In the genomic region with DNA sequence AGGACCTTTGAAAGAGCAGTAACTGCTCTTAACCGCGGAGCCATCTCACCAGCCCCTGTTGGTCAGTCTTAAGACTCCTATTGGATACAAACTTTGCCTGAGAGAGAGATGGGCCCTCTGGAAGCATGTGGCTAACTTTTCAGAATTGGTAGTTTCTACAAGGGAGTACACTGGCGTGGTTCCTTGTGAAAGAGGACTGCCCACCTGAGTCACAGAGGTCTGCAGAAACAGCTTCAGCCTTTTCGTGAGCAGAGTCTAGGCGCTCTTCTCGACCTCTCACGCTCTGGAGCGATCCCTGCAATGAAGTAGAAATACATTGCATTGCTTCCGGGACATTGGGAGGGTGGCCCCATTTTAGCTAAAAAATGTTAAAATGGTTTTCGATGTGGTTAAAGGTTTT, we compare ENCODE assay signal across 16 mouse cellular contexts. TPM values are rescaled to one million over a fixed set of nuclear protein-coding genes. Genes with fewer than 3 reads are reported as not detected.
DNase-seq lines count a peak whose midpoint lies in the region; ATAC-seq and TF ChIP-seq lines count a peak whose summit lies in the region.
"Had no signal": no experiment of that assay in that cellular context is flagged by ENCODE, and none has a peak within 500 bp of the region (broad histone marks: within the 10 kb centered on the region; RNA-seq: fewer than 3 reads in every experiment).

No protein-coding gene starts in this region.

- no peak for DNase-seq in heart, postnatal 10 days
- no peak for DNase-seq in lung, embryonic 14.5 days
- DNase-seq in lung, adult 2 months = no peak
- no peak for DNase-seq in layer of hippocampus, postnatal 10 days (ENCODE audit: low spot score in 2 of 2)
- DNase-seq: cerebellum, adult 9-10 months; embryo, embryonic 11 days; kidney, postnatal 14 days; right cerebral cortex, postnatal 14 days; thymus, postnatal 25 days had no signal

- no peak for TF ChIP-seq POLR2A in lung, adult 2 months (IDR thresholded peaks at IDR 0.05; ENCODE audit: borderline replicate concordance, extremely low read depth, low read depth, low read length)
- TF ChIP-seq POLR2A in embryonic fibroblast, embryonic 13.5 days (IDR thresholded peaks at IDR 0.05; ENCODE audit: low read depth, low read length) = no peak

- TF ChIP-seq CTCF in lung, embryonic 14.5 days (IDR thresholded peaks at IDR 0.05; ENCODE audit: low read depth) = no peak
- no peak for TF ChIP-seq CTCF in lung, adult 2 months (IDR thresholded peaks at IDR 0.05; ENCODE audit: insufficient read depth, low read length)
- TF ChIP-seq CTCF in embryonic fibroblast, embryonic 13.5 days (IDR thresholded peaks at IDR 0.05; ENCODE audit: borderline replicate concordance, insufficient read depth, low read length) = no peak

- ATAC-seq in heart, embryonic 14.5 days (ENCODE audit: insufficient number of reproducible peaks, insufficient read depth, low FRiP score, low read depth) = no peak
- no peak for ATAC-seq in lung, embryonic 14.5 days (ENCODE audit: insufficient read depth)
- ATAC-seq in stomach, embryonic 15.5 days (ENCODE audit: insufficient read depth, low FRiP score, low read depth) = no peak

- H3K27ac ChIP-seq in heart, embryonic 14.5 days (replicated peaks in 1 of 2; ENCODE audit: control insufficient read depth in 1 of 2, insufficient read depth in 1 of 2, low read depth in 2 of 2, low read length in 2 of 2) = peak overlapping the region; percentile 80 to 85
- H3K27ac ChIP-seq in lung, embryonic 14.5 days (ENCODE audit: low read depth) = peak overlapping the region; percentile 93
- peak overlapping the region; percentile 96 for H3K27ac ChIP-seq in embryonic fibroblast, embryonic 13.5 days (ENCODE audit: insufficient read depth, low read length)
- H3K27ac ChIP-seq in stomach, embryonic 15.5 days = peak overlapping the region; percentile 82
- H3K27ac ChIP-seq: forebrain, embryonic 12.5 days; hindbrain, embryonic 10.5 days had no signal

- H3K4me3 ChIP-seq in heart, embryonic 14.5 days (ENCODE audit: control insufficient read depth in 1 of 2, insufficient read depth in 1 of 2, low read depth in 1 of 2, low read length in 2 of 2) = 0 out of 4 replicates have a peak overlapping the region, but pooled peaks of 1 of the 2 experiments have one; percentile 6
- H3K4me3 ChIP-seq in lung, embryonic 14.5 days (ENCODE audit: low read depth, low read length) = 0 out of 2 replicates have a peak overlapping the region, but pooled peaks have one; percentile 10
- no peak overlapping the region for H3K4me3 ChIP-seq in lung, adult 2 months (replicated peaks; ENCODE audit: extremely low read depth, low read depth, low read length)
- H3K4me3 ChIP-seq in embryonic fibroblast, embryonic 13.5 days (ENCODE audit: insufficient read depth, low read length) = no peak overlapping the region
- no peak overlapping the region for H3K4me3 ChIP-seq in stomach, embryonic 15.5 days (replicated peaks)
- H3K4me3 ChIP-seq: forebrain, embryonic 12.5 days; hindbrain, embryonic 10.5 days; megakaryocyte, embryonic 14.5 days had no signal

- no peaks in the 10 kb centered on the region for H3K27me3 ChIP-seq in heart, embryonic 14.5 days (ENCODE audit: control insufficient read depth, insufficient read depth, low read length)
- H3K27me3 ChIP-seq in lung, embryonic 14.5 days (ENCODE audit: insufficient read depth, low read length) = no peaks in the 10 kb centered on the region
- no peaks in the 10 kb centered on the region for H3K27me3 ChIP-seq in stomach, embryonic 15.5 days (replicated peaks)

- no peaks in the 10 kb centered on the region for H3K9me3 ChIP-seq in heart, embryonic 14.5 days (ENCODE audit: control insufficient read depth, low read length)
- H3K9me3 ChIP-seq in lung, embryonic 14.5 days (ENCODE audit: low read depth, low read length) = no peaks in the 10 kb centered on the region
- no peaks in the 10 kb centered on the region; the same call in 1 of the 2 replicates for H3K9me3 ChIP-seq in stomach, embryonic 15.5 days
- H3K9me3 ChIP-seq: forebrain, embryonic 12.5 days; hindbrain, embryonic 10.5 days had no signal

- peaks cover 84% of the 10 kb centered on the region for H3K36me3 ChIP-seq in heart, embryonic 14.5 days (ENCODE audit: control insufficient read depth, insufficient read depth, low read length)
- H3K36me3 ChIP-seq in lung, embryonic 14.5 days (ENCODE audit: insufficient read depth) = peaks cover 76% of the 10 kb centered on the region
- H3K36me3 ChIP-seq in stomach, embryonic 15.5 days = peaks cover 26% of the 10 kb centered on the region
- H3K36me3 ChIP-seq: forebrain, embryonic 12.5 days had no signal

- peak overlapping the region; percentile 45; the same call in 1 of the 2 replicates for H3K9ac ChIP-seq in heart, embryonic 14.5 days (ENCODE audit: low read length)
- no peak overlapping the region for H3K9ac ChIP-seq in lung, embryonic 14.5 days
- no peak overlapping the region for H3K9ac ChIP-seq in stomach, embryonic 15.5 days
- H3K9ac ChIP-seq: forebrain, embryonic 12.5 days had no signal

- intact Hi-C loops in heart, postnatal 10 days (cut with DNase I) = no loop called here

- 81% methylated on average over 10 of the region's 10 CpGs for WGBS in heart, embryonic 14.5 days
- 71% methylated on average over 10 of the region's 10 CpGs for WGBS in lung, embryonic 14.5 days
- WGBS in lung, adult 2 months = 87% methylated on average over 10 of the region's 10 CpGs
- 70% methylated on average over 10 of the region's 10 CpGs for WGBS in stomach, embryonic 15.5 days

- peak overlapping the region; percentile 54 for H3K4me2 ChIP-seq in heart, embryonic 14.5 days (ENCODE audit: low read length)
- H3K4me2 ChIP-seq in lung, embryonic 14.5 days = peak overlapping the region; percentile 54
- H3K4me2 ChIP-seq in stomach, embryonic 15.5 days = peak overlapping the region; percentile 29; the same call in 1 of the 2 replicates
- H3K4me2 ChIP-seq: forebrain, embryonic 12.5 days had no signal

- peaks cover 39 to 60% of the 10 kb centered on the region in 2 experiments for H3K4me1 ChIP-seq in heart, embryonic 14.5 days (ENCODE audit: control insufficient read depth in 2 of 2, insufficient read depth in 2 of 2, low read length in 2 of 2)
- H3K4me1 ChIP-seq in lung, embryonic 14.5 days (ENCODE audit: insufficient read depth) = peaks cover 31% of the 10 kb centered on the region
- H3K4me1 ChIP-seq in lung, adult 2 months (ENCODE audit: control insufficient read depth, insufficient read depth, low read length) = peaks cover 3% of the 10 kb centered on the region; the same call in 1 of the 2 replicates
- peaks cover 19% of the 10 kb centered on the region for H3K4me1 ChIP-seq in embryonic fibroblast, embryonic 13.5 days (ENCODE audit: control insufficient read depth, insufficient read depth, low read length)
- H3K4me1 ChIP-seq in stomach, embryonic 15.5 days = peaks cover 41% of the 10 kb centered on the region

RNA-seq across cellular contexts. Expression of a gene that starts 5.3 kb away (rescaled TPM):
- 96.3 and 101 TPM in 2 replicates for polyA plus RNA-seq in heart, embryonic 14.5 days (2014; fragmentation: Nextera tagmentation; extraction: Ambion mirVana)
- 100 to 1,000 TPM; 250 to 255 TPM for total RNA-seq in heart, postnatal 10 days (2021)
- 118 and 123 TPM in 2 replicates for polyA plus RNA-seq in lung, embryonic 14.5 days (2014; fragmentation: Nextera tagmentation; extraction: Ambion mirVana)
- 48.4 and 53.4 TPM in 2 replicates for polyA plus RNA-seq in lung, adult 2 months (2012; rRNA removed)
- polyA plus RNA-seq in embryonic fibroblast, embryonic 13.5 days (2011; ENCODE audit: insufficient read length, low read depth, missing spikeins) = 219 and 222 TPM in 2 replicates
- polyA plus RNA-seq in stomach, embryonic 15.5 days (2015; fragmentation: Nextera tagmentation; extraction: Ambion mirVana) = 83.4 and 94.1 TPM in 2 replicates
- total RNA-seq in layer of hippocampus, postnatal 10 days (2021) = 10 to 100 TPM; 55.3 to 57.3 TPM

RNA-seq across cellular contexts. Expression of a gene that starts 29.8 kb away (rescaled TPM):
- not detected in 2 replicates for polyA plus RNA-seq in heart, embryonic 14.5 days (2014; fragmentation: Nextera tagmentation; extraction: Ambion mirVana)
- not detected for total RNA-seq in heart, postnatal 10 days (2021)
- not detected in 2 replicates for polyA plus RNA-seq in lung, embryonic 14.5 days (2014; fragmentation: Nextera tagmentation; extraction: Ambion mirVana)
- polyA plus RNA-seq in lung, adult 2 months (2012; rRNA removed) = not detected in 2 replicates
- not detected in 2 replicates for polyA plus RNA-seq in embryonic fibroblast, embryonic 13.5 days (2011; ENCODE audit: insufficient read length, low read depth, missing spikeins)
- not detected in 2 replicates for polyA plus RNA-seq in stomach, embryonic 15.5 days (2015; fragmentation: Nextera tagmentation; extraction: Ambion mirVana)
- total RNA-seq in layer of hippocampus, postnatal 10 days (2021) = not detected
- total RNA-seq: liver, adult 2 months had no signal
- polyA plus RNA-seq: forebrain, embryonic 12.5 days; hindbrain, embryonic 10.5 days; liver, adult 2 months had no signal
